Comparison of ENCODE assay signal across 7 mouse cellular contexts in genomic region chr4:63494401-63494966, GRCm38 (mm10). TPM values are rescaled to one million over a fixed set of nuclear protein-coding genes. Genes with fewer than 3 reads are reported as not detected.
DNase-seq lines count a peak whose midpoint lies in the region; ATAC-seq and TF ChIP-seq lines count a peak whose summit lies in the region.

No protein-coding gene starts in this region.

- TF ChIP-seq CTCF in lung, postnatal 0 days (IDR thresholded peaks at IDR 0.05) = no peak
- TF ChIP-seq CTCF in hindbrain, postnatal 0 days (IDR thresholded peaks at IDR 0.05; ENCODE audit: low read depth) = no peak; the same call in 1 of the 2 replicates

- H3K36me3 ChIP-seq in lung, postnatal 0 days (ENCODE audit: insufficient read depth, low read length) = no peaks in the 10 kb centered on the region
- no peaks in the 10 kb centered on the region for H3K36me3 ChIP-seq in embryonic facial prominence, embryonic 13.5 days
- H3K36me3 ChIP-seq in hindbrain, postnatal 0 days (ENCODE audit: insufficient read depth, low read length) = no peaks in the 10 kb centered on the region
- no peaks in the 10 kb centered on the region for H3K36me3 ChIP-seq in neural tube, embryonic 13.5 days

- ATAC-seq in lung, postnatal 0 days = no peak; the same call in 1 of the 2 replicates
- ATAC-seq in embryonic facial prominence, embryonic 13.5 days (ENCODE audit: insufficient number of reproducible peaks, insufficient read depth, low FRiP score, low TSS enrichment, low read depth) = no peak
- no peak; the same call in 1 of the 2 replicates for ATAC-seq in hindbrain, postnatal 0 days
- peak; percentile 7 for ATAC-seq in neural tube, embryonic 13.5 days (ENCODE audit: low read depth)

- H3K27me3 ChIP-seq in lung, postnatal 0 days (replicated peaks; ENCODE audit: insufficient read depth, low read length) = peaks cover 13% of the 10 kb centered on the region; the same call in 1 of the 2 replicates
- H3K27me3 ChIP-seq in embryonic facial prominence, embryonic 13.5 days = peaks cover 21% of the 10 kb centered on the region
- H3K27me3 ChIP-seq in hindbrain, postnatal 0 days (ENCODE audit: insufficient read depth, low read length) = no peaks in the 10 kb centered on the region
- peaks cover 9% of the 10 kb centered on the region; the same call in 1 of the 2 replicates for H3K27me3 ChIP-seq in neural tube, embryonic 13.5 days

- TF ChIP-seq EP300 in lung, postnatal 0 days (IDR thresholded peaks at IDR 0.05) = no peak

- no peaks in the 10 kb centered on the region for H3K9me3 ChIP-seq in lung, postnatal 0 days (ENCODE audit: low read length)
- no peaks in the 10 kb centered on the region for H3K9me3 ChIP-seq in embryonic facial prominence, embryonic 13.5 days
- H3K9me3 ChIP-seq in hindbrain, postnatal 0 days (ENCODE audit: low read length) = no peaks in the 10 kb centered on the region
- no peaks in the 10 kb centered on the region for H3K9me3 ChIP-seq in neural tube, embryonic 13.5 days

- peak overlapping the region; percentile 98 for H3K4me2 ChIP-seq in lung, postnatal 0 days (replicated peaks; ENCODE audit: low read depth, low read length)
- peak overlapping the region; percentile 93 for H3K4me2 ChIP-seq in embryonic facial prominence, embryonic 13.5 days
- H3K4me2 ChIP-seq in hindbrain, postnatal 0 days (ENCODE audit: low read depth, low read length) = peak overlapping the region; percentile 80
- peak overlapping the region; percentile 87 for H3K4me2 ChIP-seq in neural tube, embryonic 13.5 days

- DNase-seq in lung, postnatal 0 days (ENCODE audit: low spot score) = no peak
- DNase-seq in lung, postnatal 25 days (ENCODE audit: low spot score) = no peak
- DNase-seq in hindbrain, postnatal 0 days (ENCODE audit: low spot score) = no peak
- DNase-seq in embryo, embryonic 10 days (ENCODE audit: low spot score) = no peak
- DNase-seq in frontal cortex, postnatal 10 days (ENCODE audit: low spot score in 2 of 2) = no peak

- WGBS in lung, postnatal 0 days = 3% methylated on average over 41 of the region's 43 CpGs
- 4% methylated on average over 43 of the region's 43 CpGs for WGBS in embryonic facial prominence, embryonic 13.5 days
- 3% methylated on average over 42 of the region's 43 CpGs for WGBS in hindbrain, postnatal 0 days
- WGBS in neural tube, embryonic 13.5 days = 1% methylated on average over 43 of the region's 43 CpGs

- H3K4me1 ChIP-seq in lung, postnatal 0 days (ENCODE audit: insufficient read depth, low read depth, low read length) = 0 out of 2 replicates have a peak, but pooled peaks cover 4% of the 10 kb centered on the region
- H3K4me1 ChIP-seq in embryonic facial prominence, embryonic 13.5 days = peaks cover 36% of the 10 kb centered on the region
- peaks cover 20% of the 10 kb centered on the region for H3K4me1 ChIP-seq in hindbrain, postnatal 0 days (ENCODE audit: insufficient read depth, low read length)
- peaks cover 55% of the 10 kb centered on the region for H3K4me1 ChIP-seq in neural tube, embryonic 13.5 days (replicated peaks)

- peak overlapping the region; percentile 58 for H3K4me3 ChIP-seq in lung, postnatal 0 days (ENCODE audit: low read depth, low read length)
- H3K4me3 ChIP-seq in embryonic facial prominence, embryonic 13.5 days = peak overlapping the region; percentile 73
- peak overlapping the region; percentile 63 for H3K4me3 ChIP-seq in hindbrain, postnatal 0 days (ENCODE audit: low read length)
- H3K4me3 ChIP-seq in neural tube, embryonic 13.5 days = peak overlapping the region; percentile 68

- H3K27ac ChIP-seq in lung, postnatal 0 days (ENCODE audit: low read length) = no peak overlapping the region
- no peak overlapping the region for H3K27ac ChIP-seq in embryonic facial prominence, embryonic 13.5 days
- H3K27ac ChIP-seq in hindbrain, postnatal 0 days = no peak overlapping the region
- H3K27ac ChIP-seq in neural tube, embryonic 13.5 days (replicated peaks) = no peak overlapping the region

- no peak overlapping the region for H3K9ac ChIP-seq in lung, postnatal 0 days (replicated peaks; ENCODE audit: low read depth)
- H3K9ac ChIP-seq in embryonic facial prominence, embryonic 13.5 days = peak overlapping the region; percentile 78
- H3K9ac ChIP-seq in hindbrain, postnatal 0 days (replicated peaks; ENCODE audit: low read length) = peak overlapping the region; percentile 62; the same call in 1 of the 2 replicates
- H3K9ac ChIP-seq in neural tube, embryonic 13.5 days = peak overlapping the region; percentile 73

RNA-seq across cellular contexts. Expression of gene Whrn, which starts 1.3 kb away (rescaled TPM):
- polyA plus RNA-seq in lung, postnatal 0 days (2015; fragmentation: Nextera tagmentation; extraction: Ambion mirVana) = 1.7 and 1.9 TPM in 2 replicates
- 4.2 and 5.9 TPM in 2 replicates for polyA plus RNA-seq in embryonic facial prominence, embryonic 13.5 days (2015; fragmentation: Nextera tagmentation; extraction: Ambion mirVana)
- total RNA-seq in hindbrain, postnatal 0 days (2014; rRNA removed) = 26.4 and 34.6 TPM in 2 replicates
- 4.7 TPM in 2 replicates for polyA plus RNA-seq in hindbrain, postnatal 0 days (2015; fragmentation: Nextera tagmentation; extraction: Ambion mirVana)
- 4.2 and 5.6 TPM in 2 replicates for polyA plus RNA-seq in neural tube, embryonic 13.5 days (2015; fragmentation: Nextera tagmentation; extraction: Ambion mirVana)

RNA-seq across cellular contexts. Expression of gene Atp6v1g1, which starts 50.1 kb away (rescaled TPM):
- 364 and 369 TPM in 2 replicates for polyA plus RNA-seq in lung, postnatal 0 days (2015; fragmentation: Nextera tagmentation; extraction: Ambion mirVana)
- 315 and 316 TPM in 2 replicates for polyA plus RNA-seq in embryonic facial prominence, embryonic 13.5 days (2015; fragmentation: Nextera tagmentation; extraction: Ambion mirVana)
- total RNA-seq in hindbrain, postnatal 0 days (2014; rRNA removed) = 125 and 136 TPM in 2 replicates
- 357 and 367 TPM in 2 replicates for polyA plus RNA-seq in hindbrain, postnatal 0 days (2015; fragmentation: Nextera tagmentation; extraction: Ambion mirVana)
- polyA plus RNA-seq in neural tube, embryonic 13.5 days (2015; fragmentation: Nextera tagmentation; extraction: Ambion mirVana) = 450 and 499 TPM in 2 replicates
